Mouse (Mus musculus) kidney, embryonic 14.5 days (tissue): Measurements from ENCODE around the gene Wdr62. TPM values are rescaled to one million over a fixed set of nuclear protein-coding genes. Genes with fewer than 3 reads are reported as not detected.
"Not testable (repeated sequence)": the region's sequence is repeated elsewhere in the genome, so short reads cannot be mapped to it uniquely, and the experiment has no call there.

Experiments used
- ATAC-seq: fragments of 200-750 bp; cut with Nextera tagmentation; 2 replicates; pipeline ENCODE4 v1.8.0; 2017; ENCODE audit warnings: moderate number of reproducible peaks, mild to moderate bottlenecking, moderate TSS enrichment, moderate library complexity; ENCODE audit not compliant: low FRiP score, low TSS enrichment
- H3K27ac ChIP-seq: fragments of 300-500 bp; sonication (generic); 2 replicates; pipeline ENCODE4 v1.5.1; 2014; ENCODE audit warnings: low read depth, mild to moderate bottlenecking, low read length, moderate library complexity, mixed read lengths
- H3K27me3 ChIP-seq: fragments of 300-500 bp; sonication (generic); 2 replicates; pipeline ENCODE4 v1.6.1; 2014; ENCODE audit warnings: mild to moderate bottlenecking, low read length; ENCODE audit not compliant: control insufficient read depth, insufficient read depth
- H3K36me3 ChIP-seq: fragments of 300-500 bp; sonication (generic); 2 replicates; pipeline ENCODE4 v1.6.1; 2014; ENCODE audit warnings: low read length, mixed read lengths; ENCODE audit not compliant: control insufficient read depth, insufficient read depth
- H3K4me1 ChIP-seq: fragments of 300-500 bp; sonication (generic); 2 replicates; pipeline ENCODE4 v1.6.1; 2014; ENCODE audit warnings: low read length, mixed read lengths; ENCODE audit not compliant: control insufficient read depth, insufficient read depth
- H3K4me2 ChIP-seq: fragments of 300-500 bp; sonication (generic); replicated peaks from 2 replicates; pipeline ENCODE4 v1.6.1; 2014; ENCODE audit warnings: low read depth, mild to moderate bottlenecking, low read length
- H3K4me3 ChIP-seq: fragments of 300-500 bp; sonication (generic); 2 replicates; pipeline ENCODE4 v1.5.1; 2014; ENCODE audit warnings: mild to moderate bottlenecking, low read length
- H3K9ac ChIP-seq: fragments of 300-500 bp; sonication (generic); 2 replicates; pipeline ENCODE4 v1.6.1; 2014; ENCODE audit warnings: low read depth, mild to moderate bottlenecking, low read length, moderate library complexity
- H3K9me3 ChIP-seq: fragments of 300-500 bp; sonication (generic); 2 replicates; pipeline ENCODE4 v1.6.1; 2016; ENCODE audit warnings: low read length; ENCODE audit not compliant: control insufficient read depth
- WGBS: fragments of 180-500 bp; shearing (Covaris S2); extraction: QIAGEN DNeasy Blood & Tissue Kit; methylation state at CpG from one replicate; pipeline ENCODE4 v1.1.7; 2014; 5-methylcytosine and 5-hydroxymethylcytosine counted together
- polyA plus RNA-seq: library from polyadenylated mRNA; unstranded; fragments of >200 nt; fragmentation: Nextera tagmentation; extraction: Ambion mirVana; gene quantifications from 2 replicates; pipeline ENCODE4 v1.2.1, GENCODE M21; 2014

The Wdr62 gene
- polyA plus RNA-seq, 1 experiment from 2014 or later, result 11.1 TPM

DNA sequence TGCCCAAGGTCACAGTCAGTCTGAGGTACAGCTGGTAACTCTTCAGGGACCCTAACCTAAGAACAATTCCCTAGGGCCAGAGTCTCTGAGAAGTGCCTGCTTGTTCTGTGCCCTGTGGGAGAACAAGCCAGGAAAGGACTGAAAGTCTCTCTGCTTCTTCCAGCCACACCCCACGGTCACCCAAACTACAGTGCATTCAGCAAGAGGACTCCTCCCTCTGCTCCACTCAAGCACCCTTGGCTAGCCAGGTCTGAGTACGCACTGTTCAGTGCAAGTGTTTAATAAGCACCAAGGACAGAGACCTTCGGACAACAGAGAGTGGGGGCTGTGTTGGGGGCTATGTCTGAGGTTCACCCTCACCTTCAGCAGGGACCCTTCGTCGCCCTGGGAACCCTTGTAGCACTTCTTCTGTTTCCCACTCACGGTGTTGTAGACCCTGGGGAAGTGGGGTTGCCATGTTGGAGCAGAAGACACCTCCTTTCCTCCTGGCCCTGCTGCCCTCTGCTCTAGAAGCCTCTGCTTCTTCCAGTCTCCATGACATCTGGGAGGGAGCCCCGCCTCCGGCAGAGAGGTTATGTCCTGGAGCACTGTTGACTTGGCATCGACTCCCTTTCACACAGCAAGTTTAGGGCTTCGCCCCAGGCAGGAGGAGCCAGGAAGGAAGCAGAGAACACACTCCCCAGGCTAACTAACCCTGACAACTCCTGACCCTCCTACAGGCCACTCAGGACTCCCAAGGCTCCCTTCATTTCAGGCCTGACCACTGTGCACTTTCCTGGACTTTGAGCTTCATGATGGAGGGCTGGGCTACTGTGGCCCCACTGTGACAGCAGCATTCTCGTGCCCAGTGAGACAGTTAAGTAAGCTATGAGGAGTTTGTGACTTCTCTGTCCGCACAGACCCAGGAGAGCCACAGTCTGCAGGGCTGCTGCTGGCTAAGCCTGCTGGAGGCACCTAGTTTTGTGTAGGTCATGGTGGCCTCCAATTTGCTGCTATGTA is 28.0 kb downstream of the Wdr62 start:
- no peaks in the 10 kb centered on the region for H3K4me1 ChIP-seq
- H3K9ac ChIP-seq, result no peak overlapping the region
- H3K9me3 ChIP-seq, result no peaks in the 10 kb centered on the region
- WGBS, result 76% methylated on average over 12 of the region's 12 CpGs
- ATAC-seq, result no peak
- 0 out of 2 replicates have a peak, but pooled peaks cover 7% of the 10 kb centered on the region for H3K36me3 ChIP-seq
- no peaks in the 10 kb centered on the region for H3K27me3 ChIP-seq
- no peak overlapping the region for H3K4me2 ChIP-seq
- H3K4me3 ChIP-seq, result no peak overlapping the region
- H3K27ac ChIP-seq, result no peak overlapping the region

DNA sequence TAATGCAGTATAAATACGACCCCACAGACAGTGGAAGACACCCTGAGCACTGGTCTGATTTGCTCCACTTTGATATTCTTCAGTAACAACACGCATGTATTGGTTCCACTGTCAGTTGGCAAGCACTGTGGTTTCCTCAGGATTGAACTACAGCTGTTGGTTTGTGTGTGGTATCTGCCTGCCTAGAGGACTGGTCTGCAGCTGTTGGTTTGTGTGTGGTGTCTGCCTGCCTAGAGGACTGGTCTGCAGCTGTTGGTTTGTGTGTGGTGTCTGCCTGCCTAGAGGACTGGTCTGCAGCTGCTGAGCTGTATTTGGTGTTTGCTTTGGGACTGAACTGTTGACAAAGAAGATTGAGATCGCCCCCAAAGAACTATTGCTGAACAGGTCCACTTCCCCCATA is 42.8 kb downstream of the Wdr62 start:
- not testable (repeated sequence) for H3K9ac ChIP-seq, H3K4me3 ChIP-seq, H3K4me2 ChIP-seq, ATAC-seq, H3K27me3 ChIP-seq, H3K4me1 ChIP-seq, H3K27ac ChIP-seq, H3K9me3 ChIP-seq
- WGBS, result 90% methylated on average over 3 of the region's 3 CpGs
- peaks cover 27% of the 10 kb centered on the region; the same call in 1 of the 2 replicates for H3K36me3 ChIP-seq

DNA sequence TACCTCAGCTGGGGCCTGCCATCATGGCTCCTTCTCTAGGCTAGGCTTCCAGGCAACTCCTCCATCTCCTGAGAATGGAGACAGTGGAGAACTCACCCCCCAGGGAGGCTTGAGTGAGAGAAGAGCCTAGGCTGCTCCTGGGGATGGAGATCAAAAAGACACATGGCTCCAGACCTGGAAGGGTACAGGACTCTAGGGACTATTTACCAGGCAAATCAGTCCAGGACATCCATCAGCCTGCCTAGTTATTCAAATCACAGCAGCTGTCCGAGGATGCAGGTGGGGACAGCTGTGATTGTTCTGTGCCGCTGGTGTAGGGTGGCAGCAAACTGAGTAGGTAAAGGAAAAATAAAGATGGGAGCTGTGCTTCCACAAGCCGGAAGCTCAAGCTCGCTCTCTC is 44.6 kb downstream of the Wdr62 start, which contains the start of gene Ovol3:
Gene Ovol3, minus strand, starts transcription at position 101 of the 400 bp plus-strand sequence.
- no peak within 1 kb of the TSS for H3K27ac ChIP-seq
- ATAC-seq, result no peak
- H3K27me3 ChIP-seq, result no peaks in the 10 kb centered on the region
- H3K36me3 ChIP-seq, result peaks cover 21% of the 10 kb centered on the region; the same call in 1 of the 2 replicates
- H3K4me3 ChIP-seq, result no peak within 1 kb of the TSS
- H3K4me2 ChIP-seq, result no peak within 1 kb of the TSS
- WGBS, result 80% methylated on average over 4 of the region's 4 CpGs
- peaks cover 15% of the 10 kb centered on the region for H3K4me1 ChIP-seq
- no peaks in the 10 kb centered on the region for H3K9me3 ChIP-seq
- H3K9ac ChIP-seq, result no peak within 1 kb of the TSS

DNA sequence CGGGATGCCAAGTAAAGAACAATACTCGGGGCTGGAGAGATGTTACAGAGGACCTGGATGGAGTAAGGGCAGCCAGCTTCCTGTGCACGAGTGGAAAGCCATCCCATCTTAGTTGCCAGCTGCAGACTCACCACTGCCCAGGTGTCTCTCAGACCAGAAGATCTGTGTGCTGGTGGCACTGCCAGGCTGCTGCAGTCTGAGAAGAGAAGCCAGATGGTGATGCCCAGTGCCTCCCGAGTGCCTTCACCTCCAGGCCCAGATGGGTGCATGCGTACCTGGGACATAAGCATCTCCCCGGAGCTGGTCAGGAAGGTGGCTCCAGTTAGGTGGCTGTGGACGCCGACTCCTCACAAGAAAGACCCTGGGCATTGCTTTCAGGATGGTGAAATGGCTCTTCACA is 45.1 kb downstream of the Wdr62 start:
- no peaks in the 10 kb centered on the region for H3K9me3 ChIP-seq
- H3K27ac ChIP-seq, result no peak overlapping the region
- H3K4me1 ChIP-seq, result peaks cover 17% of the 10 kb centered on the region
- no peak overlapping the region for H3K4me2 ChIP-seq
- H3K27me3 ChIP-seq, result no peaks in the 10 kb centered on the region
- H3K9ac ChIP-seq, result no peak overlapping the region
- 90% methylated on average over 8 of the region's 8 CpGs for WGBS
- no peak overlapping the region for H3K4me3 ChIP-seq
- peaks cover 21% of the 10 kb centered on the region; the same call in 1 of the 2 replicates for H3K36me3 ChIP-seq
- ATAC-seq, result no peak

DNA sequence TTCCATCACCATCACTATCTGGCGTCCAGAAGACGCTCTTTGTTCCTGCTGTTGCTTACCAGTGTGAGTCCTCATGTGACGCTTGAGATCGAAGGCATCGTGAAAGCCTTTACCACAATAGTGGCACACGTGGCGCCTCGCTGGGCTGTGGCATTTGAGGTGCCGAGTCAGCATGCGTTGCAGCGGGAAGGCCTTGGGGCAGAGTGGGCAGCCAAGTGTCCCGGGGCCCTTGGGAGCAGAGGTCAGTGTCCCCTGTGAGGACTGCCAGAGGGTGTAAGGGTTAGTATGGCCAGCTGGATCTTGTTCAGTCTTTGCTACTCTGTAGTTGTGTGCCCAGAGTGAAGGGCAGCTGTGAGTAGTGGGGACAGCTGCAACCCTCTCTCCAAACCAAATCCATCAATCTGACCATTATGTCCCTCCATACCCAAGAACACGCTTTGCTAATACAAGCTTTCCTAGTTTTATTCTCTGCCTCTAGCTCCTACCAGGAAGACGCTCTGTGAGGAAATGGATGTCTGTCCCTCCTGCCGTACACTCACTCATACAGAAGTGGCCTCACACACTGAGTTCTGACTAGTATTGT is 45.9 kb downstream of the Wdr62 start:
- peaks cover 17% of the 10 kb centered on the region for H3K4me1 ChIP-seq
- no peaks in the 10 kb centered on the region for H3K27me3 ChIP-seq
- H3K9ac ChIP-seq, result no peak overlapping the region
- no peaks in the 10 kb centered on the region for H3K9me3 ChIP-seq
- H3K36me3 ChIP-seq, result peaks cover 24% of the 10 kb centered on the region; the same call in 1 of the 2 replicates
- H3K4me3 ChIP-seq, result no peak overlapping the region
- no peak overlapping the region for H3K4me2 ChIP-seq
- no peak for ATAC-seq
- H3K27ac ChIP-seq, result no peak overlapping the region
- 83% methylated on average over 15 of the region's 15 CpGs for whole genome bisulfite sequencing

DNA sequence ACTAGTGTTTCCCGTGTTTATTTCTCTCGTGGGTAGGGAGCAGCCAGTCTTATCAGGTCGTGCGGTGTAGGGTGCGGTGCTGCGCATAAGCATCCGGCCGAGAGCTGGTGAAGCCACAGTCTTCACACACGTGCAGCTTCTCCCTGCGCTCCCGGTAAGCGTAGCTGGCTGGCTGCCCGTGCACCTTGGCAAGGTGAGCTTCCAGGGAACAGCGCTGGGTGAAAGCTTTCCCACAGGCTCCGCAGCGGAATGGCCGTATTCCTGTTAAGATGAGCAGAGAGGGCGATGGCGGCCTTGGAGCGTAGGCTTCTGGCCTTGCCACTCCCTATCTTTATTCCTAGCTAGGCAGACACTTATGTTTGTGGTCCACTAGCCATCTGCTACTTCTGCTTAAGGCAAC is 46.8 kb downstream of the Wdr62 start:
- H3K36me3 ChIP-seq, result peaks cover 24% of the 10 kb centered on the region; the same call in 1 of the 2 replicates
- H3K9ac ChIP-seq, result no peak overlapping the region
- no peaks in the 10 kb centered on the region for H3K9me3 ChIP-seq
- H3K4me1 ChIP-seq, result peaks cover 17% of the 10 kb centered on the region
- no peaks in the 10 kb centered on the region for H3K27me3 ChIP-seq
- no peak overlapping the region for H3K27ac ChIP-seq
- ATAC-seq, result no peak
- H3K4me2 ChIP-seq, result peak overlapping the region; percentile 73
- peak overlapping the region; percentile 82; the same call in 1 of the 2 replicates for H3K4me3 ChIP-seq
- 92% methylated on average over 20 of the region's 20 CpGs for WGBS

DNA sequence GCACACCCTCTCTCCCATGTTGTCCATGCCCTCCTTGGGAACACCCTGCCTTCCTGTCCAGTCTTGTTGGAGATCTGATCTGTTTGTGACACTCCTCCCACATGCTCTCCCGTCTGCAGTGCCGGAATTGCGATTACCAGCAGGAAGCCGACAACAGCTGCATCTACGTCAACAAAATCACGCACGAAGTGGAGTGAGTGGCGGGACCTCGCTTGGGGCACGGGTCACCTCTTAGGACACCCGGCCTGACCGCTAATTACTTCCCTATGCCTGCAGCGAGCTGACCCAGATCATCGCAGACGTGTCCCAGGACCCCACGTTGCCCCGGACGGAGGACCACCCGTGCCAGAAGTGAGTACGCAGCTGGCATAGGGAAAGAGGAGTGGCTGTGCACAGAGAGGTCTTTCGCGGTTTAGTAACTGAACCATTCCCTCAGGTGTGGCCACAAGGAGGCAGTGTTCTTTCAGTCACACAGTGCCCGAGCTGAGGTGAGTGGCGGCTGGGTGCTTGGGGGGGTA is 47.5 kb downstream of the Wdr62 start:
- peak overlapping the region; percentile 73 for H3K4me2 ChIP-seq
- peak overlapping the region; percentile 88; the same call in 1 of the 2 replicates for H3K27ac ChIP-seq
- peak overlapping the region; percentile 82 for H3K9ac ChIP-seq
- no peaks in the 10 kb centered on the region for H3K9me3 ChIP-seq
- H3K4me3 ChIP-seq, result peak overlapping the region; percentile 82
- H3K36me3 ChIP-seq, result peaks cover 29% of the 10 kb centered on the region; the same call in 1 of the 2 replicates
- 6% methylated on average over 24 of the region's 24 CpGs for WGBS
- peaks cover 17% of the 10 kb centered on the region for H3K4me1 ChIP-seq
- ATAC-seq, result peak; percentile 28
- no peaks in the 10 kb centered on the region for H3K27me3 ChIP-seq

DNA sequence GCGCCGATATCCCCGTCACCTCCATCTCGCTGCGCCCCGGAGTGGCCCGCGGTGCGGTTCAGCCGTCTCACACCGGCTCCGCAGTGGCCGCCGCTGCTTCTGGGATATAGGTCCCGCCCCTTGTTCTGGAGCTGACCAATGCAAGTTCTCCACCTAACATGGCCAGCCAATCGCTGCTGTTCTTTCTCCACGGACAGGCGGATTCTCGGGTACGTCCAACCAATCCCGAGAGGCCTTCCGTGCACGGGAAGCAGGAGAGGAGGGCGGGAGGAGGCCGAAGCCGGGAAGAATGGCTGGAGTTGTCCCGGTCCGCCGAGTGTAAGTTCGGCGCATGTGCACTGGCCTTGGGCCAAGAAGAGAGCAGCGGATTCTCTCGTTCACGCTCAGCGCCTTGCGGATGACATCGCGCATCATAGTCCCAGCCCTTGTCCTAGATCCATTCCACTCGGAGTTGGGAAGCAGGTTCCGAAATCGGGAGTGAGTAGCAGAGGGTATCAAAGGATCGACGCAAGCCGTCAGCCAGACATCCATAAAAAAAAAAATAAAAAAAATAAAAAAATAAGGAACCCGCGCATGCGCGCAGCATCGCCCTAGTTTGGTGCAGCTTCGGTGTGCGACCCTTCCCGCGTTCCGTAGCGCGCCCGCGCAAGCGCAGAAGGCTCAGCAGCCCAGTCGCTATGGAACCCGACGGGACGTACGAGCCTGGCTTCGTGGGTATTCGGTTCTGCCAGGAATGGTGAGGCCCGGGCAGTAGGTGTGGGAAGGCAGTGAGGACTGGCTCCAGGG is 48.4 kb downstream of the Wdr62 start, which contains the start of the genes Polr2i and Tbcb:
Gene Polr2i, plus strand, starts transcription at position 280 of the 786 bp plus-strand sequence.
Gene Tbcb, minus strand, starts transcription at position 604 of the 786 bp plus-strand sequence.
- Histone ChIP-seq H3K9me3 (no peaks in the 10 kb centered on the region), H3K36me3 (peaks cover 37% of the 10 kb centered on the region), H3K27me3 (no peaks in the 10 kb centered on the region), H3K27ac (peak within 1 kb of the TSS; percentile 88), H3K4me1 (peaks cover 17% of the 10 kb centered on the region), H3K4me3 (peak within 1 kb of the TSS; percentile 82), H3K4me2 (peak within 1 kb of the TSS; percentile 73), H3K9ac (peak within 1 kb of the TSS; percentile 82)
- under 1% methylated on average over 67 of the region's 67 CpGs for WGBS
- ATAC-seq, result peak; percentile 95
